Mouse (Mus musculus) liver, adult 2 months (tissue): ENCODE results near the gene Tbk1. TPM values are rescaled to one million over a fixed set of nuclear protein-coding genes. Genes with fewer than 3 reads are reported as not detected.
A peak's percentile ranks its signal among the peaks of the same experiment; 100 is the strongest.

Source experiments
- DNase-seq: peaks from one replicate; pipeline ENCODE4 v3.0.0-alpha.2; 2011; ENCODE audit warnings: low read depth, low spot score; ENCODE audit errors: extremely low read depth
- H3K27ac ChIP-seq: fragments of 200-500 bp; replicated peaks from 2 replicates; pipeline ENCODE4 v1.5.1; 2012; ENCODE audit warnings: low read depth, mild to moderate bottlenecking, control low read depth, inconsistent platforms, low read length; ENCODE audit not compliant: insufficient read depth
- H3K27me3 ChIP-seq: fragments of 200-500 bp; 2 replicates; pipeline ENCODE4 v1.6.1; 2012; ENCODE audit warnings: mild to moderate bottlenecking, moderate library complexity, low read length, inconsistent platforms; ENCODE audit not compliant: control insufficient read depth, insufficient read depth
- H3K36me3 ChIP-seq: fragments of 200-500 bp; 2 replicates; pipeline ENCODE4 v1.6.1; 2012; ENCODE audit warnings: low read length, inconsistent platforms; ENCODE audit not compliant: control insufficient read depth, insufficient read depth
- H3K4me1 ChIP-seq: fragments of 200-500 bp; 2 replicates; pipeline ENCODE4 v1.6.1; 2011; ENCODE audit warnings: low read length; ENCODE audit not compliant: control insufficient read depth, insufficient read depth
- H3K4me3 ChIP-seq: fragments of 200-500 bp; 2 replicates; pipeline ENCODE4 v1.5.1; 2011; ENCODE audit warnings: low read depth, mild to moderate bottlenecking, control low read depth, low read length, moderate library complexity; ENCODE audit not compliant: insufficient read depth
- H3K79me2 ChIP-seq: fragments of 200-500 bp; 2 replicates; pipeline ENCODE4 v1.6.1; 2012; ENCODE audit warnings: inconsistent platforms, mild to moderate bottlenecking, low read length, moderate library complexity; ENCODE audit not compliant: control insufficient read depth, insufficient read depth
- H3K9ac ChIP-seq: fragments of 200-500 bp; 2 replicates; pipeline ENCODE4 v1.6.1; 2012; ENCODE audit warnings: low read depth, mild to moderate bottlenecking, control low read depth, inconsistent platforms, low read length
- CTCF ChIP-seq: fragments of 200-500 bp; IDR thresholded peaks from 2 replicates; pipeline ENCODE4 v1.5.1; 2011; ENCODE audit warnings: low read depth, low read length, control low read depth
- POLR2A ChIP-seq: fragments of 200-500 bp; IDR thresholded peaks from 2 replicates; pipeline ENCODE4 v1.6.1; 2011; ENCODE audit warnings: low read length, control low read depth; ENCODE audit not compliant: insufficient read depth; ENCODE audit errors: extremely low read depth
- WGBS: fragments of 180-500 bp; shearing (Covaris S2); methylation state at CpG from one replicate; pipeline ENCODE4 v1.1.7; 2018; 5-methylcytosine and 5-hydroxymethylcytosine counted together
- polyA plus RNA-seq: library from polyadenylated mRNA; depleted of rRNA; stranded (reverse); fragments of >200 nt; gene quantifications from 2 replicates; pipeline ENCODE4 v1.2.3, GENCODE M21; 2012
- total RNA-seq: library from RNA; depleted of rRNA; stranded (reverse); fragments of >200 nt; gene quantifications from 2 replicates; pipeline ENCODE4 v1.2.3, GENCODE M21; 2014

Tbk1 gene
- total and polyA plus RNA-seq, 2 experiments, result 8.2 to 25.3 TPM

DNA sequence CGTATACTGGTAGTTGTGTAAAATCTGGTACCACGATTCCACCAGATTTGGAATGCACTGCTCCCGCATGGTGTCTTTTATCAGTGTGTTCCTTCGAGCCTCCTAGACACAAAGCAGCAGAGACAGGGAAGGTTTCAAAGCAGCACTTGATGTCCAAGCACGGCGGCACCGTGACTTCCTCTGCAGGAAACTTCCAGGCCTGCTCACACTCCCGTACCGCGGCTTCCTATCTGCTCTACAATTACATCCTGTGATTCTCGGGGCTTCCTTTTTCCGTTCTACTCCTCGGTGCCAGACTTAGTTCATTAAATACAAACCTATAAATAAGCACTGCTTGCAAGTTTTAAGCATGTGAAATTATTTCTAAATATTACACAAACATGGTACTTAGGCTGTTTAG lies 27.0 kb upstream of the Tbk1 start:
- Histone ChIP-seq H3K9ac (no peak overlapping the region), H3K79me2 (peaks cover 3% of the 10 kb centered on the region; the same call in 1 of the 2 replicates), H3K27ac (peak overlapping the region; percentile 38; the same call in 1 of the 2 replicates), H3K36me3 (peaks cover 74% of the 10 kb centered on the region), H3K4me3 (no peak overlapping the region), H3K4me1 (peaks cover 8% of the 10 kb centered on the region; the same call in 1 of the 2 replicates), H3K27me3 (no peaks in the 10 kb centered on the region)
- WGBS, result 72% methylated on average over 13 of the region's 13 CpGs
- TF ChIP-seq POLR2A, result no peak
- no peak for TF ChIP-seq CTCF
- peak; percentile 24 for DNase-seq

DNA sequence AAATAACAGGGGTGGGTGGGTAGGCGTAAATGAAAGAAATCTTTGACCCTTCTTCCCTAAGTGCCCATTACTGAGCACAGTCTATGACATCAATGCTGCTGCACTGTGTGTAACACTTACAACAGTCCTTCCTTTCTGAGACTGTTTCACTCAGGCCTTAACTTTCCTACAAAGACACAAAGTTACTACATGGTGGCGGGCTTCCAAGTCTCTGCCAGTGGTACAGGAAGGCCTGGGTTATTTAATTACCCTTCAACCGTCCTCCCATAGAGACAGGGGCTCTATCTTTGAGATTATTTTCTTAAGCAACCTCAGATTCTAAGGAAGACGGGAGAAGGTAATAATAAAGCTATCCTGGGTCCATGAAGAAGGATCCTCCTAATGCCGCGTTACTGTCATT lies 25.9 kb upstream of the Tbk1 start:
- no peak overlapping the region for H3K9ac ChIP-seq
- TF ChIP-seq CTCF (no peak), POLR2A (no peak)
- no peak for DNase-seq
- H3K4me3 ChIP-seq, result no peak overlapping the region
- H3K27me3 ChIP-seq, result no peaks in the 10 kb centered on the region
- no peak overlapping the region for H3K27ac ChIP-seq
- H3K4me1 ChIP-seq, result peaks cover 8% of the 10 kb centered on the region; the same call in 1 of the 2 replicates
- H3K36me3 ChIP-seq, result peaks cover 67% of the 10 kb centered on the region
- H3K79me2 ChIP-seq, result peaks cover 3% of the 10 kb centered on the region; the same call in 1 of the 2 replicates
- 91% methylated on average over 6 of the region's 6 CpGs for WGBS

DNA sequence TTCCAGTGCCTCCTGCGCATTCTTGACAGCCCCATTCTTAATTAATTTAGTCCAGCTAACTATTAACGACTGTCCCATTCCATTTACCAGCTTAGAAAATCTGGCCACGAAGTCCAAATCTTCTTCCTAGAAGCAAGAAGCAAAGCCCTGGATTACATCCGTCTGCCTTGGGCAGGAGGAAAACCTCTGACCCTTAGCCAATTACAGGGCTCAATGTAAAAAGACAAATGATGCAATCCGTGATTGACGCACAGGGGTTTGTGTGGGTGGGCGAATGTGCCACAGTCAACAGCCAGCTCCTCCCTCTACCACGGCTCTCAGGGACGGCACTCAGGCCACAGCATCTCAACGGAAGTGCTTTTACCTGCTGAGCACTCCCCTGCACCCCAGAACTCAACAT lies 25.0 kb upstream of the Tbk1 start:
- no peak for DNase-seq
- Histone ChIP-seq H3K36me3 (peaks cover 65% of the 10 kb centered on the region), H3K9ac (no peak overlapping the region), H3K27ac (no peak overlapping the region), H3K4me3 (no peak overlapping the region), H3K4me1 (peaks cover 8% of the 10 kb centered on the region; the same call in 1 of the 2 replicates), H3K79me2 (peaks cover 3% of the 10 kb centered on the region; the same call in 1 of the 2 replicates), H3K27me3 (no peaks in the 10 kb centered on the region)
- TF ChIP-seq POLR2A, result no peak
- no peak for TF ChIP-seq CTCF
- WGBS, result 71% methylated on average over 10 of the region's 10 CpGs

DNA sequence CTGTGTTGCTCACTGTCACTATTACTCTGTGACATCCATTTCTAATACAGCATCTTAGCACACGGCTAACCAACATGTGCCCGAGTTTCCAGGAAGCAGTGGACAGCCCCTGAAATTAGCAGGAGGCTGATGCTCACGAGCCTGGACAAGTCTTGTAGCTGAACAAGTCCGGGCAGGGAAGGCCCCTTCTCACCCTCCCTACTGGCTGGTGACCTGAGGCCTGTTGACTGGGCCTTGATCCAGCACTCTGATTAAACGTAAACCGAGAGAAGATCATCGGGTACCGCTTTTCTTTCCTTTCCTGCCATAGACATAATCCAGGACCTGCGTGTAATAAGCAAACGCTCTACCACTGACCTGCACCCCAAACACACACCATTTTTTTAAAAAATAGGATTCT lies 21.6 kb upstream of the Tbk1 start:
- no peak for DNase-seq
- Histone ChIP-seq H3K27me3 (no peaks in the 10 kb centered on the region), H3K9ac (no peak overlapping the region), H3K79me2 (no peaks in the 10 kb centered on the region), H3K4me1 (no peaks in the 10 kb centered on the region), H3K27ac (no peak overlapping the region), H3K36me3 (peaks cover 60% of the 10 kb centered on the region), H3K4me3 (no peak overlapping the region)
- 88% methylated on average over 10 of the region's 10 CpGs for WGBS
- TF ChIP-seq CTCF, result no peak
- no peak for TF ChIP-seq POLR2A

- H3K27me3 ChIP-seq, result no peaks in the 10 kb centered on the region
- peaks cover 61% of the 10 kb centered on the region for H3K36me3 ChIP-seq
- no peak overlapping the region for H3K27ac ChIP-seq
These were observed 18.2 kb upstream of the Tbk1 start for GRCm38 (mm10) chr10:121604632-121605344.

DNA sequence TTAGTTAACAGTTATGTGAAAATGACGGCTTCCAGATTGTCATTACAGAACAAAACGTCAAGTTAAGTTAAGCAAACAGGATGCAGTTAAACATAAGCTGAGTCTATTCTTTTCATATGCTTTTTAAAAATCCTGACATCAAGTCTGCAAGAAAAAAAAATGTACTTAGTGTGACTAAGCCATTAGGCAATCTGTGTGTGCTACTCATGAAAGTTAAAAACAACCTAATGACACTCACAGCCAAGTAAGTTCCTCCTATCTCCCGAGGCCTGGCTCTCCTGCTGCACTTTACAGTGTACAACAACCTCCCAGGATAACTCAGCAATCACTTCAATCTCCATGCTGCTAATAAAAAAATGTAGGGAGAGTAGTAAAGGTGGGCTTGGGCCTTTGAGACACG lies 17.0 kb upstream of the Tbk1 start:
- Histone ChIP-seq H3K27ac (no peak overlapping the region), H3K4me3 (no peak overlapping the region), H3K9ac (no peak overlapping the region), H3K4me1 (no peaks in the 10 kb centered on the region), H3K79me2 (no peaks in the 10 kb centered on the region), H3K27me3 (no peaks in the 10 kb centered on the region), H3K36me3 (peaks cover 58% of the 10 kb centered on the region)
- no peak for DNase-seq
- TF ChIP-seq POLR2A (no peak), CTCF (no peak)
- WGBS, result 88% methylated on average over 4 of the region's 4 CpGs

More at GRCm38 (mm10) chr10:121604632-121605344, 18.2 kb upstream of the Tbk1 start:
- Histone ChIP-seq H3K4me1 (no peaks in the 10 kb centered on the region), H3K79me2 (no peaks in the 10 kb centered on the region), H3K4me3 (no peak overlapping the region), H3K9ac (no peak overlapping the region)
- TF ChIP-seq POLR2A (no peak), CTCF (no peak)
- DNase-seq, result peak; percentile 36
- 70% methylated on average over 13 of the region's 13 CpGs for WGBS
